Mouse (Mus musculus) mesoderm, embryonic 11.5 days (tissue): ENCODE data around the gene Ezh1.

Experiments used
- DNase-seq: peaks from one replicate; pipeline ENCODE4 v3.0.0-alpha.2; 2012; ENCODE audit warnings: low read depth, low spot score

Gene Ezh1

DNA sequence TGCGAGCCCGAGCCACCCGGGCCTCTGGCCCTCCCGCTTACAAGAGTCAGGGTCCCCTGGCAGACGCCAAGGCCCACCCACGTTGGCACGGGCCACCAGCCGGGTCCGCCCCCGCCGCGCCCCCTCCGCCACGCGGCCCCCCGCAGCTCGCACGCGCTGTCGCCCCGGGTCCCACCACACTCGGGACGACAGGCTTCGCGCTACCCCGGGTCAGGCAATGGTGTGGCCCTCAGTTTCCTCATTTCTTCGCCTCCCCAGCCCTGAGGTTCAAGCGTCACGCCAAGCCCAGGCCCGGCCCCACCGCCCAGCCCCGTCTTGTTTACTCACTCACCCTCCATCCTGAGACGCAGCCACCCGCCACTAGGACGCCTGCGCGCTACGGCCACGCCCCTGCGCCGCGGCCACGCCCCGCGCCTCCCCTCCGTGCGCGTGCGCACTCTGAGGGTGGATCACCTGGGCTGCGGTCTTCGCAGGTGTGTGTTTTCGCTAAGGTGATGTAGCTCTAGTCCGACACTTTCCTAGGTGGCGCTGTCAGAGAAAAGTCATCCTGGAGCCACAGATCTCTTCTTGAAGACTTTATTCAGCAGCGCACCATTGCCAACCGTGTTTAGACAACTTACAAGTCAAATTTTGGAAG, at the start of gene Ezh1:
Gene Ezh1, minus strand, starts transcription at position 399 of the 637 bp plus-strand sequence.
- peak; percentile 77 for DNase-seq

DNA sequence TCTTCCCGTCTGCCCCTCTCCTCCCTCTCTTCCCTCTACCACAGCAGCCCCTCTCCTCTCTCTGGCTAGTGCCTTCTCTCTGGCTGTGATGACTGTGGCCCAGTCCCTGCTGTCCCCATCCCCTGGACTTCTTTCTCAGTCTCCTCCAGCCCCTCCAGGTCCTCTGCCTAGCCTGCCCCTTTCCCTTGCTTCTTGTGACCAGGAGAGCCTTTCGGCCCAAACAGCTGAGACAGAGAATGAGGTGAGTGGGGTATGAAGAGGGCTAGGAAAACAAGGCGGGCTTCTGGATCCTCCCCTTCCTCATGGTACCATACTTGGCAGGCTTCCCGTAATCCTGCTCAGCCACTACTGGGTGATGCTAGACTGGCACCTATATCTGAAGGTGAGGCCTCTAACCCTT, 49.0 kb upstream of the Ezh1 start:
- no peak for DNase-seq

DNA sequence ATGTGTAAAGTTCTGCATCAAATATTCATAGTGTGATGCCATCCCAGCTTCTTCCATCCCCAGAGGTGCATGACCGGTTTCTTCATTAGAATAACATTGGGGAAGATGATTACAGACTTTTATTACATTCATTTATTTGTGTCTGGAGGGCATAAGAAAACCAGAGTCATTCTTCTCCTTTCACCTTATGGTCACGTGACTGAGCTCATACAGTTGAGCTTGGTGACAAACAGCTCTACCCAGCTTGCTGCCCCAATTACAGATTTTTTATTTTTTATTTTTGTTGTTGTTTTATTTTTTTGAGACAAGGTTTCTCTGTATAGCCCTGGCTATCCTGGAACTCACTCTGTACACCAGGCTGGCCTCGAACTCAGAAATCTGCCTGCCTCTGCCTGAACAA, 46.2 kb upstream of the Ezh1 start:
- no peak for DNase-seq

DNA sequence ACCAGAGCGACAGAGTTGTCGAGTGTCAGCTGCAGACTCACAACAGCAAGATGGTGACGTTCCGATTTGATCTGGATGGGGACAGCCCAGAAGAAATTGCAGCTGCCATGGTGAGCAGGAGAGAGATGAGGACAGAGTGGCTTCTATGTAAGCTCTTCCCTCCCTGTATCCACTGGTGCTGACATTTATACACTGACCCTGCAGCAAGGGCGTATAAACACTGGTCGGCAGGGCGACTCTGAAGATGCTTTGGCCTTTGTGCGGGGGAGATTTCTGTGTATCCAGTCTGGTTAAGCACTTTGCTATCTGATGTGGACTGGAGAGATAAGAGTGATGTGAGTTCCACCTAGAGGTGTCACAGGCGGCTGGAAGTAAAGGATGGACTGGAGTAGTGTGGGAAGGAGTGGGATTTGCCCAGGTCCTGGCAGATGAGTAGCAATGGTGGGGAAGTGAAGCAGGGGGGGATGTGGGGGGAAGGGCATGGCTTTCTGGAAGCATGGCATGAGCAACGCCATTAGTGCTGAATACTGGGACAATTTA, 43.4 kb upstream of the Ezh1 start:
- peak; percentile 48 for DNase-seq

DNA sequence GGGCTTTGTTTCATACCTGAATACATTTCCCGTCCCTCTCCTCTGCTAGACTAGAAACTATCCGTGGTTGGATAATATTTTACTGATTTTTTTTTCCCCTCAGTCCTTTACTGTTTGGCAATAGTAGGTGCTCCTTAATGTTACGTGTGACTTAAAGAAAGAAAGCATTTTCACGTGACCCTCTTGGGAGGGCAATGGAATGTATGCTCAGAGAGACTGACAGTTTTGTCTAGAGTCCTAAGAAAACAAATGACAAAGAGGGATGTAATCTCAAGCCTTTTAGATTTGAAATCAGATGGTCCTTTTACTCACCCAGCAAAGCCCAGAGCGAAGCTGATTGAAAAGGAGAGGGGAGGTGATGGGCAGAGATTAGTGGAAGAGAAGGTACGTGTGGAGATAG, 39.6 kb upstream of the Ezh1 start:
- no peak for DNase-seq

DNA sequence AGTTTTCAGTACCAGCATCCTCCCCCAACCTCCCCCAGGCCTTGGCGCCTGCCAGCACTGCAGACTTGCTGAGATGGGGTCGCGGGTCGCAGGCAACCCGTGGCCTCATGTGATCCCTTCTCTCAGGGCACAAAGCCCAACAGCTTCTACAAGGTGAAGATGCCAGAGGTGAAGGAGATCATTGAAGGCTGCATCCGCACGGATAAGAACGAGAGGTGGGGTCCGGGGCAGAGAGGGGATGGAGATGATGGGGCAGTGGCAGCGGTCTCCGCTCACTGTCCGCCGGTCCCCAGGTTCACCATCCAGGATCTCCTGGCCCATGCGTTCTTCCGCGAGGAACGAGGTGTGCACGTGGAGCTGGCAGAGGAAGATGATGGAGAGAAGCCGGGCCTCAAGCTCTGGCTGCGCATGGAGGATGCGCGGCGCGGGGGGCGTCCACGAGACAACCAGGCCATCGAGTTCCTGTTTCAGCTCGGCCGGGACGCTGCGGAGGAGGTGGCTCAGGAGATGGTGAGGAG, 38.8 kb upstream of the Ezh1 start:
- DNase-seq, result no peak

DNA sequence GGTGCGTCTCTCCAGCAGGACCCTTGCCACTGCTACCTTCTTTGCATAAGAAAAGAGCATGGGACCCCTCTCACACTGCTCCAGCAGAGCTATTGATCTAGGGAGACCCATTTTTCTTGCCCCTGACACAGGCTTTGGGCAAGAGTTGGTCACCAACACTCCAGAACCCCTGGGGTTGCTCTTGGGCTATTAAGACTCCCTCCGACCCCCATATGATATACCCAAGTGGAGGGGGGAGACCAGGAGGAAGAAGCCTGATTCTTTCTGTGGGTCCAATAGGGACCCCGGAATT, 37.7 kb upstream of the Ezh1 start:
- no peak for DNase-seq

DNA sequence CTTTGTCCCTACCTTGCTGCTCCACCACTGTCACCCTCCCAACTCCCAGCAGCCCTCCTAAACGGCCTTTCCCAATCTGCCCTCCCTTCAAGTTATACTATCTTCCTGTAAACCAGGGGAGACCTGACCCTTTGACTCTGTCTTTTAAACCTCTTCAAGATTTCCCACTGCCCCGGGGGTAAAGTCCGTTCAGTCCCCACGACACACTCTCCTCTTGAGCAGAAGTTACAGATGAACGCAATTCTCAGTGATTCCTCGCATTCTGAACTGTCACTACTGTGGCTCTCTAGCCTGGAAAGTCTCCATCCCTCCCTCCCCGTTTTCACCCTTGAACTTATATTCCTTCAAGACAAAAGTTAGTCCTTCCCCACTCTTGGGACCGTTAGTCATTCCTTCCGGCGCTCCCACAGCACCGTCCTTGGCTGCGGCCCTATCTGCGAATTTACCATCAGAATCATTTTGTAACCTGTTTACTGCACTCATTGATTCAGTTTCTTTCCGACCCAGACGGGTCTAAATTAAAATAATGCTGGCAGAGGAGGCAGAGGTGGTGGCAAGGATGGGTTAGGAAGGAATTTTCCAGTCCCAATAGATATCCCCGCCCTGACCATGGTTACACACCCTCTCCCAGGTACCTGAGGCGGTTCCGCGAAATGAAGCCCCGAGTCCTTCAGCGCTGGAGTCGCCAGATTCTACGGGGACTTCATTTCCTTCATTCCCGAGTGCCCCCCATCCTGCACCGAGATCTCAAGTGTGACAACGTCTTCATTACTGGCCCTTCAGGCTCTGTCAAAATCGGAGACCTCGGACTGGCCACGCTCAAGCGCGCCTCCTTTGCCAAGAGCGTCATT, 37.1 kb upstream of the Ezh1 start:
- no peak for DNase-seq

DNA sequence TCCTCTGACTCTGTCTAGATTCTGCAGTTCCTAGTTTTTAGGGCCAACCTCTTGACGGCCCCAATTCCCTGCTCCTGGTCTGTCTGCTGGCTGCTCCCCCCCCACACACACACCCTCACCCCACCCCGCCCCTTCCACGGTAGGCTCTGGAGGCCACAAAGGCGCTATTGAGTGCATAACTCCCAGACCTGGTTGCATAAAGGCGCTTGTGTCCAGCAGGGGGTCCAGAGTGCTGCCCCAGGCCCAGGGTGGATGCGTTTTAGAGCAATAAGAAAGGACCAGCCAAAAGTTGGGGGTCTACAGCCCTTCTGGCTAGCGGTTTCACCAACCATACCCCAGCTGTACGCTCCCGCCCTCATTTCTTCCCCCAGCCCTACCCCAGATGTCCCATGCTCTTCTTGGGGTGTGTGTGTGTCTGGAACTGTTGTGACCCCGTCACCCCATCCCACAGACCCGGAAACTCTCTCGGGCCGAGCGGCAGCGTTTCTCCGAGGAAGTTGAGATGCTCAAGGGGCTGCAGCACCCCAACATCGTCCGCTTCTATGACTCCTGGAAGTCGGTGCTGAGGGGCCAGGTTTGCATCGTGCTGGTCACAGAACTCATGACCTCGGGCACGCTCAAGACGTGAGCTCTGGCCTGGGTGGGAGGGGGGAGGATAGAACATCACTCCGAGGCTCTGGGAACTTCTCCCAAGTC, 36.2 kb upstream of the Ezh1 start:
- no peak for DNase-seq

DNA sequence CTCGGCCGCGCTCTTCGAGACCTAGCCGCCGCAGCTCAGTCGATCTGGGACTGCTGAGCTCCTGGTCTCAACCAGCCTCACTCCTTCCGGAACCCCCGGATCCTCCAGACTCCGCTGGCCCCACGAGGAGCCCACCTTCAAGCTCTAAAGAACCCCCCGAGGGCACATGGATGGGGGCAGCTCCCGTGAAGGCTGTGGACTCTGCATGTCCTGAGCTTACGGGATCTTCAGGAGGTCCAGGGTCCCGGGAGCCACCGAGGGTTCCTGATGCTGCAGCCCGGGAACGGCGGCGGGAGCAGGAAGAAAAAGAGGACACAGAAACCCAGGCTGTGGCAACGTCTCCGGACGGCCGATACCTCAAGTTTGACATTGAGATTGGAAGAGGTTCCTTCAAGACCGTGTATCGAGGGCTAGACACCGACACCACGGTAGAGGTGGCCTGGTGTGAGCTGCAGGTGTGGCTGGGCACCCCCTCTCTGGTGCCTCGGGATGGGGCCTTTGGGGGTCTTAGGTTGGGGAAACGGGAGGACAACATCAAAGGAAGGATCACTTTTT, 34.6 kb upstream of the Ezh1 start:
- DNase-seq, result no peak

DNA sequence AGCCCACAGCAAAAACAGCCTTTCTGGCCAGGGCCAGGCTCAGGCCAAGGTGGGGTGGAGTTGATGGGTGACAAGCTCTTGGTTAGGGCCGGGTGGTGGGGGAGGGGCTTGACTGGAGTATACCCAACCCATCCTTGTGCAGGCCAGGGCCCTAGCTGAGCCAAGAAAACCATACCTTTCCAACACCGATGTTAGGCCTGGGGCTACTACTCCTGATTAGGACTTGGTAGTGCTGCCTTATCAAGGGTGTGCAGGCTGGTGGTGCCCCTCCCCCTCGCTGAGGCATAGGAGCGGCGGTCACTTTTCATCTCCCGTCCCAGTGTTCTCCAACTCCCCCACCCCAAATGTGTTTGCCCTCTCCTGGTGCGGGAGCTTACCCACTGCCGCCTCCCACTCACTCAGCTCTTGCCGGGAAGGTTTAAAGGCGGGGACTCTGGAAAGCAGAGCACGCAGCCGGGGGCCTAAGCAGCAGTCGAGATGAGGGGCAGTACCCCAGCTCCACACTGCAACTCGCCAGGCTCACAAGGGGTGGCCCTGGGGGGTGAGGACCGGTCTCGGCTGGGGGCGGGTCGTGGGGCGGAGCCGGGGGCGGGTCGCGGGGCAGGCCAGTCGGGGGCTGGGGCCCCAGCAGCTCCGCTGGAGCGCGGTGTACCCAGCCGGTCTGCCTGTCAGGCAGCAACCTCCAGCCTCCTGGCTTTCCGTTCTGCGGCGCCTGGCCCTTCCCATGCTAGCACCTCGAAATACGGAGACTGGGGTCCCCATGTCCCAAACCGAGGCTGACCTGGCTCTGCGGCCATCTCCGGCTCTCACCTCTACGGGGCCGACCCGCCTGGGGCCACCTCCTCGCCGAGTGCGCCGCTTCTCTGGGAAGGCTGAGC, 33.9 kb upstream of the Ezh1 start, which contains the start of gene Wnk4:
Gene Wnk4, plus strand, starts transcription at position 620 of the 878 bp plus-strand sequence.
- DNase-seq, result peak; percentile 63

DNA sequence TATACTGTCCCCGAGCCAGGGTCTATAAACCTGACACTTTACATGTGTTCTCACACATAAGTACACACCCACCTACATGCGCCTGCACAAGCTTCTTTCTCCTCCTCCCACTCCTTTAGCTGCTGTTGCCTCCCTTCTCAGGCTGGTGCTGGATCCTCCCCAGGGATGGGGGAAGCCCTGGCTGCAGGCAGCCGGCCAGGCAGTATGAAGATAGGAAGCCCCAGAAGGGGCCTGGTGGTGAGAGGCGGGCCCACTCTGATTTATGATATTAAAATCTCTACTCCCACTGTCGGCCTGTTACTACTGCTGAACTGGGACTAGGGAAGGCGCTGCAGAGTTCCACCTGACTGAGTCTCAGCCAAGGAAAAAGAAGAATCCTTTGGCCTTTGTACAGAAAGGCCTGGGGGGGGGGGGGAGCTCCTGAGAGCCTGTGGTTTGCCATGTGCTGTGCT, 33.0 kb upstream of the Ezh1 start:
- DNase-seq, result peak; percentile 42

DNA sequence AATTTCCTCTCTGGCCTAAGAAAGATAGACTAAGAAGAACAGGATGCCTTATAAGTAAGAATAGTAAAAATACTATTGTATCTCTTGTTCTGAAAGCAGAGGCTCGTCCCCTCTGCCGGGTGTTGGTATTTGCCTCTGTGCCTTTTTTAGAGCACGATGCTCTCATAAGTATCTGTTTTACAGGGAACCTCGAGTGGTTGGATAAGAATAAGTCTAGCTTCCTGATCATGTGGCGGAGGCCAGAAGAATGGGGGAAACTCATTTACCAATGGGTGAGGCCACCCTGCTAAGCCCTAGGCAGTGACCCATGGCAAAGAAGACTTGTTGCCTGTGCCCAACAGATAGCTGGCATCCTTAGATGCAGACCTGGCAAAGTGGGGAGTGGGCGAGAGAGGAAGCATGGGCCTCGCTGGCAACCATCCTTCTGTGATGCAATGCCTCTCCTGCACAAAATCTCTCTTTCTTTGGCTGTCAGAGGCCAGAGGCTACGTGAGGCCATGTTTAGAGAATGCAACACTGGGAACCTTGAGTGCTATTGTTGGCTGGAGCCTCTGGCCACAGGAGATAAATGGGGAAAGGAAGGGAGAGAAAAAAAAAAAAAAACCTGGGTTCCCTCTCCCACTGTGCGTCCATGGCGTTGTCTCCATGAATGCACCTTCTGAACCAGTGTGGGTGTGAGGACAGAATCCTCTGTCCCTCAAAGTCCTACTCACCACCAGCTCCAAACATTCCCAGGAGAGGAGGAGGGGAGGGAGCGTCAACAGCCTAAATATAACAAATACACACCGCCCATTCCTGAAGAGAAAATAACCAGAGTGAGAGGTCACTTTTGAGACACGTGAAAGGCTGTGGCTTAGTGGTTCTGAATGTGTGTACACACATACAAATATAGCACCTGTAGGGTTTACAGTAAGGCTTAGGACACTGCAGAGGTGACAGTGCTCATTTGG, 29.8 kb upstream of the Ezh1 start:
- no peak for DNase-seq

DNA sequence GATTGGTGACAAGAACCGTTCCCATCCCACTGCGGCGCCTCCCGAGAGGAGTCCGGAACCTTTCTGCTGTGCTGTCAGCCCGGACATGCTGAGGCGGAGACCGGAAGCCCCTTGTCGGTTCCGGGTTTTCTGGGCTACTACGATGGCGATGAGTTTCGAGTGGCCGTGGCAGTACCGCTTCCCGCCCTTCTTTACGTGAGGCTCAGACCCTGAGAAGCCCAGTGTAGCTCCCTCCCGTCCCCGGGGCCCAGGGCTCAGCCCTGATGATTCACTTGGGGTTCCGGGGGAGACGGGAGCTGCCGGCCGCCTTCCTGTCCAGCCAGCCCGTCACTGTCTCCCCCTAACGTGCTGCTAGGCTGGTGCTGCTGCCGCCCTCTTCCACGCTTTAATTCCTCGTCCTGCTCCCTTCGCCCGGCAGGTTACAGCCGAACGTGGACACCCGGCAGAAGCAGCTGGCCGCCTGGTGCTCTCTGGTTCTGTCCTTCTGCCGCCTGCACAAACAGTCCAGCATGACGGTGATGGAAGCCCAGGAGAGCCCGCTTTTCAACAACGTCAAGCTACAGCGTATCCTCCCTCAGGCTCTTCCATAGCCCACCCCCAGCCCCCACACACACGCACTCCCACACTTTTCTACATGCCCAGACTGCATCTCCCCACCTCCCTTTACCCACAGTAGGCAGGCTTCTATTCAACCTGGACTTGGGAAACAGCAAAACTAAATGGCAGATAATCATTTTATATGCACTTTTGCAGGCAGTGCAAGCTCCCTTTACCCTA, 27.5 kb upstream of the Ezh1 start, which contains the start of gene Vps25:
Gene Vps25, plus strand, starts transcription at position 95 of the 777 bp plus-strand sequence.
- DNase-seq, result peak; percentile 82

DNA sequence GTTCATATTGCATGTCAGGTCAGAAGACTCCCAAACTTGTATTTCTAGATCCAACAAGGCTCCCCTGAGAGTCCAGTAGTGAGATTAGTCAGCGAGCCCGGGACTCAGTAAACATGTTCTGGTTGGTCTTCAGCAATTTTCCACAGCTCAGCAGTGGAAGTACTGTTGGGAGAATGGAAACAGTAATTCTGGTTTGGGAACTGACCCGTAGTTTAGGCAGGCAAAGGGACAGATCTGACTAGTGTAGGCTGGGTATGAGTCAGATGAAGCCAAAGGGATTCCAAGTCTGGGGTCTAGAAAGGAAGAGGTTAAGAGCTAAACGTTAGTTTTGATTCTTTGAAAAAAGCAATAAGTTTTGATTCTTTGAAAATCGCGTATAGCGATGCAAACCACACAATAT, 26.7 kb upstream of the Ezh1 start:
- DNase-seq, result no peak

DNA sequence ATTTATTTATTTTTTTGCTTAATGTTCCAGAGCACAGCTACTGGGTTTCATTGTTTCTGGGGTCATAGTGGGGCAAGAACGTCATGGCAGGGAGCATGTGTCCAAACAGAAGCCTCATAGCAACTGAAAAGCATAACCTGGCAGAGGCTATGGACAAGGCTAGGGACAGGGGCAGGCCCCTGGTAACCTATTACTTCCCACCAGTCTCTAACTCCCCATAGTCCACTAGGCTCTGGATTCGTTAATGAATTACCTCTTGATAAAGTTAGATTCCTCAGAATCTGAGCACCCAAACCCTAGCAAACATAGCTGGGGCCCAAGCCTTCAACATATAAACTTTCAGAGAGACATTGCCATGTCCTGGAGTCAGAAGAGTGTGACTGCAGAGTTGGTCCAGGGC, 24.8 kb upstream of the Ezh1 start:
- DNase-seq, result no peak

DNA sequence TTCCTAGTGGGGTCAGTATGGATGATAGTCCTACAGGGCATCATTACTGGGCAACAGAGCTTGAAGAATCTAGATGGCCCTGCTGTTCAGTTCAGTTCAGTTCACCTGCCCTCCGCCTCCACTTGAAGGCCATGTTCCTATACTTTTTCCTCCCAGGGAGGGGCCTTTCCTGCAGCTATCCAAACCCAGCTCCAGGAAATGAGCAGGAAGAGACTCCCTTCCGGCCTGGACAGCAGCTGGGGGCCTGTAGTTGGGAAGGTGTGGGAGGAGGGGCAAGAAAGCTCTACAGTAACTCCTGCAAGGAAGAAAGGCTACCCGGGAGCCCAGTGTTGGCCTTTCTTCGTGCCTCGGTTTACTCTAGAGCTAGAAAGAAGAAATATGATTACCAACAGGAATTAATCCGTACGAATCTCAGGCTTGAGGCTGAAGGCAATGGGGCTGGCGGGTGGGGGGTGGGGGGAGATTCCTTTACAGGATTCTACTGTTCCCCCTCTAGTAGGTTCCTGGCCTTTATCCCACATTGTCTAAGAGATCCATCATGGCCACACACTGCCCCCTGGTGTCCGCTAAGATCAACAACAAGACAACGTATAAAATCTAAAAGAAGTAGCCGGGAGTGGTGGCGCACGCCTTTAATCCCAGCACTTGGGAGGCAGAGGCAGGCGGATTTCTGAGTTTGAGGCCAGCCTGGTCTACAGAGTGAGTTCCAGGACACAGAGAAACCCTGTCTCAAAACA, 22.2 kb upstream of the Ezh1 start:
- DNase-seq, result peak; percentile 85

DNA sequence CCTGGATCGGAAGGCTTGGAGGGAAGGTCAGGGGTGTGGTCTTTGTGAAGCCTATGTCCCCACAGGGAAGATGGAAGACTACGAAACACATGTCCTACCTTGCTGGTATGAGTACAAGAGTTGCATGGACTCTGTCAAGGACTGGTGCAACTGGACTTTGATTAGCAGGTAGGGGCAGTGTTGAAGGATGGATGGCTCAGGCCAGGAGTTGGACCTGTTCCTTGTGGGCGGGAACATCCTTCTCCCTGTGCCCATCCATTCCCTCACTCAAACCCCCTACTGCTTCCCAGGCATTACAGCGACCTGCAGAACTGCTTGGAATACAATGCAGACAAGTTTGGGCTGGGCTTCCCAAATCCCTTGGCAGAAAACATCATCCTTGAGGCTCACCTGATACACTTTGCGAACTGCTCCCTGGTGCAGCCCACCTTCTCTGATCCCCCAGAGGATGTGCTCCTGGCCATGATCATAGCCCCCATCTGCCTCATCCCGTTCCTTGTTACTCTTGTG, 21.3 kb upstream of the Ezh1 start:
- DNase-seq, result no peak
